Comparison of ENCODE assay signal across 17 mouse cellular contexts in the genomic region with DNA sequence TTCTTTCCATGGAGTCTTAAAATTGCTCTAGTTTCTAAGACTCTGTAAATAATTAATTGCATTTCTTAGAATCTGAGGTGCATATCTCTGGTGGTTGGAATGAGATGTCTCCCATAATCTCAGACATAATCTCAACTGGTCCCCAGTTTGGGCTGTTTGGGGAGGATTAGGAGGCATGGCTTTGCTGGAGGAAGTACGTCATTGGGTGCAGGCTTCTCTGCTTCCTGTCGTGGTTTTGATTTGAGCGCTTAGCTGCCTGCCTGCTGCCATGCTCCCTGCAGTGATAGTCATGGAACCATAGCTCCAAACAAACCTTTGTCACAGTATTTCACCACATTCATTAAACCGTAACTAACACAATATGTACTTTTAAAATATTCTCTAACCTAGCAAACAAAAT. TPM values are rescaled to one million over a fixed set of nuclear protein-coding genes. Genes with fewer than 3 reads are reported as not detected.
DNase-seq lines count a peak whose midpoint lies in the region; ATAC-seq and TF ChIP-seq lines count a peak whose summit lies in the region.
"Had no signal": no experiment of that assay in that cellular context is flagged by ENCODE, and none has a peak within 500 bp of the region (broad histone marks: within the 10 kb centered on the region; RNA-seq: fewer than 3 reads in every experiment).

No protein-coding gene starts in this region.

- no peaks in the 10 kb centered on the region for H3K9me3 ChIP-seq in lung, postnatal 0 days (ENCODE audit: low read length)
- H3K9me3 ChIP-seq: embryonic facial prominence, embryonic 13.5 days; forebrain, embryonic 15.5 days; intestine, embryonic 15.5 days; limb, embryonic 15.5 days; midbrain, embryonic 15.5 days had no signal

- no peak for TF ChIP-seq CTCF in lung, postnatal 0 days (IDR thresholded peaks at IDR 0.05)

- peak overlapping the region; percentile 55; the same call in 1 of the 2 replicates for H3K27ac ChIP-seq in lung, postnatal 0 days (ENCODE audit: low read length)
- H3K27ac ChIP-seq: embryonic facial prominence, embryonic 13.5 days; forebrain, embryonic 15.5 days; limb, embryonic 15.5 days; midbrain, embryonic 15.5 days had no signal

- DNase-seq in lung, postnatal 0 days (ENCODE audit: low spot score), result no peak
- no peak for DNase-seq in lung, postnatal 4 days
- no peak for DNase-seq in left cerebral cortex, adult 9 months (ENCODE audit: low spot score in 2 of 2)
- DNase-seq in right cerebral cortex, postnatal 36 days (ENCODE audit: low spot score in 2 of 2), result no peak
- DNase-seq: adrenal gland, adult 2 months; cerebellum, postnatal 10 days; gastrocnemius, postnatal 25 days; right cerebral cortex, postnatal 4 days; thymus, postnatal 14 days had no signal

- no peak for ATAC-seq in lung, postnatal 0 days
- peak; percentile 69 for ATAC-seq in activated CD4-positive, CD25-positive, alpha-beta regulatory T cell, adult 4 months
- ATAC-seq in inflammation-experienced regulatory T-cells, adult 6 months, result peak; percentile 52
- ATAC-seq in cerebellum, adult (ENCODE audit: insufficient number of reproducible peaks, low FRiP score, low TSS enrichment), result no peak
- ATAC-seq: forebrain, embryonic 15.5 days; intestine, embryonic 15.5 days; midbrain, embryonic 15.5 days had no signal

- no peak overlapping the region for H3K4me3 ChIP-seq in lung, postnatal 0 days (ENCODE audit: low read depth, low read length)
- H3K4me3 ChIP-seq: embryonic facial prominence, embryonic 13.5 days; forebrain, embryonic 15.5 days; intestine, embryonic 15.5 days; limb, embryonic 15.5 days; midbrain, embryonic 15.5 days had no signal

- WGBS in lung, postnatal 0 days, result 71% methylated on average over 4 of the region's 4 CpGs

- H3K27me3 ChIP-seq in lung, postnatal 0 days (replicated peaks; ENCODE audit: insufficient read depth, low read length), result no peaks in the 10 kb centered on the region
- H3K27me3 ChIP-seq: embryonic facial prominence, embryonic 13.5 days; forebrain, embryonic 15.5 days; intestine, embryonic 15.5 days; limb, embryonic 15.5 days; midbrain, embryonic 15.5 days had no signal

- H3K4me1 ChIP-seq in lung, postnatal 0 days (ENCODE audit: insufficient read depth, low read depth, low read length), result peaks cover 11% of the 10 kb centered on the region; the same call in 1 of the 2 replicates
- H3K4me1 ChIP-seq: forebrain, embryonic 15.5 days; intestine, embryonic 15.5 days; midbrain, embryonic 15.5 days had no signal

- H3K4me2 ChIP-seq in lung, postnatal 0 days (replicated peaks; ENCODE audit: low read depth, low read length), result no peak overlapping the region
- H3K4me2 ChIP-seq: embryonic facial prominence, embryonic 13.5 days; forebrain, embryonic 15.5 days; intestine, embryonic 15.5 days; limb, embryonic 15.5 days; midbrain, embryonic 15.5 days had no signal

- no peak overlapping the region for H3K9ac ChIP-seq in lung, postnatal 0 days (replicated peaks; ENCODE audit: low read depth)
- H3K9ac ChIP-seq: embryonic facial prominence, embryonic 13.5 days; forebrain, embryonic 15.5 days; intestine, embryonic 15.5 days; limb, embryonic 15.5 days; midbrain, embryonic 15.5 days had no signal

- no peak for TF ChIP-seq EP300 in lung, postnatal 0 days (IDR thresholded peaks at IDR 0.05)

- no peaks in the 10 kb centered on the region for H3K36me3 ChIP-seq in lung, postnatal 0 days (ENCODE audit: insufficient read depth, low read length)

RNA-seq across cellular contexts. Expression of gene Slc23a2, which starts 53.2 kb away (rescaled TPM):
- polyA plus RNA-seq in lung, postnatal 0 days (2015; fragmentation: Nextera tagmentation; extraction: Ambion mirVana), result 26.6 and 35.8 TPM in 2 replicates
- 10 to 100 TPM in 1 of 2 experiments, 1 to 10 TPM in 1; 9.8 to 11.1 TPM for polyA plus RNA-seq in activated CD4-positive, CD25-positive, alpha-beta regulatory T cell, adult 4 months (2017; shearing (Covaris generic))
- polyA plus RNA-seq in inflammation-experienced regulatory T-cells, adult 6 months (2017; shearing (Covaris generic)), result 10 to 100 TPM; 11.6 to 12.1 (median 11.8) TPM

Comparison
In these comparisons a context has a peak if more than half of its experiments do, and no peak if none do; other contexts are left out.
1. ATAC-seq: peak in activated CD4-positive, CD25-positive, alpha-beta regulatory T cell, adult 4 months (single experiment) and inflammation-experienced regulatory T-cells, adult 6 months (single experiment); none in lung, postnatal 0 days (single experiment) and cerebellum, adult (single experiment).